Mouse (Mus musculus) heart, embryonic 16.5 days (tissue): ENCODE measurements at regions not wholly inside any gene's neighbourhood (a gene's known extent, or its start where the extent isn't known, plus 50 kb on each side); places are given as distances from the start of the nearest gene placed in this dataset.
A peak's percentile ranks its signal among the peaks of the same experiment; 100 is the strongest.

ENCODE experiments used
- ATAC-seq: fragments of 200-750 bp; cut with Nextera tagmentation; replicated peaks from 2 replicates; pipeline ENCODE4 v1.8.0; 2017; ENCODE audit warnings: moderate number of reproducible peaks; ENCODE audit not compliant: insufficient read depth, low FRiP score; ENCODE audit errors: extremely low read depth
- H3K27ac ChIP-seq: fragments of 300-500 bp; sonication (generic); 2 replicates; pipeline ENCODE4 v1.5.1; 2014; ENCODE audit warnings: mild to moderate bottlenecking, low read length, control low read depth, moderate library complexity
- H3K27me3 ChIP-seq: fragments of 300-500 bp; sonication (generic); 2 replicates; pipeline ENCODE4 v1.6.1; 2014; ENCODE audit warnings: low read length, mixed read lengths; ENCODE audit not compliant: control insufficient read depth, insufficient read depth
- H3K36me3 ChIP-seq: fragments of 300-500 bp; sonication (generic); 2 replicates; pipeline ENCODE4 v1.6.1; 2014; ENCODE audit not compliant: control insufficient read depth, insufficient read depth
- H3K4me1 ChIP-seq: fragments of 300-500 bp; sonication (generic); 2 replicates; pipeline ENCODE4 v1.6.1; 2014; ENCODE audit warnings: low read length, mixed read lengths; ENCODE audit not compliant: control insufficient read depth, insufficient read depth
- H3K4me2 ChIP-seq: fragments of 300-500 bp; sonication (generic); 2 replicates; pipeline ENCODE4 v1.6.1; 2014; ENCODE audit warnings: low read depth, mild to moderate bottlenecking, control low read depth, low read length
- H3K4me3 ChIP-seq: fragments of 300-500 bp; sonication (generic); 2 replicates; pipeline ENCODE4 v1.5.1; 2014; ENCODE audit warnings: mild to moderate bottlenecking, control low read depth, low read length
- H3K9ac ChIP-seq: fragments of 300-500 bp; sonication (generic); 2 replicates; pipeline ENCODE4 v1.6.1; 2014; ENCODE audit warnings: low read length, control low read depth
- H3K9me3 ChIP-seq: fragments of 300-500 bp; sonication (generic); replicated peaks from 2 replicates; pipeline ENCODE4 v1.6.1; 2016; ENCODE audit warnings: low read length; ENCODE audit not compliant: control insufficient read depth
- WGBS: fragments of 180-500 bp; shearing (Covaris S2); extraction: QIAGEN DNeasy Blood & Tissue Kit; methylation state at CpG from one replicate; pipeline ENCODE4 v1.1.7; 2014; 5-methylcytosine and 5-hydroxymethylcytosine counted together

GRCm38 (mm10) chr8:103717723-103718122 lies 383.7 kb upstream of the Cdh5 start:
- Histone ChIP-seq H3K9me3 (no peaks in the 10 kb centered on the region), H3K36me3 (no peaks in the 10 kb centered on the region), H3K4me3 (no peak overlapping the region), H3K4me1 (no peaks in the 10 kb centered on the region), H3K27me3 (no peaks in the 10 kb centered on the region), H3K4me2 (no peak overlapping the region), H3K9ac (no peak overlapping the region), H3K27ac (no peak overlapping the region)
- 53% methylated on average over 4 of the region's 4 CpGs for WGBS
- no peak for ATAC-seq

DNA sequence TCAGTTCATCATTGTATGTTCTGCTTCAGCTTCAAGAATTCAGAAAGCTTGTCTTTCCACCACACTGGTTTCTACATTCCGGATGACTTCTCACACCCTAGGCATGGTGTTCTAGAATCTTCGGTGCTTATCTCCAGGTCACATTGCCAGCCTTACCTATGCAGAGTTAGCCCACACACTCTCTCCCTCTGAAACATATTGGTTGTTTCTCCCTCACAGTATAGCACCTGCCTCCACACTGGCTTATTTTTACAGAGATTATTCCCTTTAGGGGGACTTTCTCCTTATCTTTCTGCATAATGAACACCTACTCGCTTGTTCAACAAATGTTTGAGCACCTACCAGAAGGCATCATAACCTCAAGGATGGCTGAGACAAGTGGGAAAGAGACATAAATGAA lies 368.0 kb upstream of the Cdh5 start:
- Histone ChIP-seq H3K27me3 (no peaks in the 10 kb centered on the region), H3K27ac (no peak overlapping the region), H3K36me3 (no peaks in the 10 kb centered on the region), H3K9me3 (no peaks in the 10 kb centered on the region; the same call in 1 of the 2 replicates), H3K4me1 (no peaks in the 10 kb centered on the region), H3K9ac (no peak overlapping the region), H3K4me2 (no peak overlapping the region), H3K4me3 (no peak overlapping the region)
- 78% methylated on average over 3 of the region's 3 CpGs for WGBS
- ATAC-seq, result no peak

GRCm38 (mm10) chr8:103738330-103738729 lies 363.1 kb upstream of the Cdh5 start:
- no peaks in the 10 kb centered on the region for H3K36me3 ChIP-seq
- H3K4me3 ChIP-seq, result no peak overlapping the region
- H3K27me3 ChIP-seq, result no peaks in the 10 kb centered on the region
- no peak overlapping the region for H3K4me2 ChIP-seq
- no peak overlapping the region for H3K9ac ChIP-seq
- no peak overlapping the region for H3K27ac ChIP-seq
- H3K9me3 ChIP-seq, result no peaks in the 10 kb centered on the region; the same call in 1 of the 2 replicates
- WGBS, result 31% methylated on average over 8 of the region's 8 CpGs
- no peaks in the 10 kb centered on the region for H3K4me1 ChIP-seq
- ATAC-seq, result peak; percentile 55

DNA sequence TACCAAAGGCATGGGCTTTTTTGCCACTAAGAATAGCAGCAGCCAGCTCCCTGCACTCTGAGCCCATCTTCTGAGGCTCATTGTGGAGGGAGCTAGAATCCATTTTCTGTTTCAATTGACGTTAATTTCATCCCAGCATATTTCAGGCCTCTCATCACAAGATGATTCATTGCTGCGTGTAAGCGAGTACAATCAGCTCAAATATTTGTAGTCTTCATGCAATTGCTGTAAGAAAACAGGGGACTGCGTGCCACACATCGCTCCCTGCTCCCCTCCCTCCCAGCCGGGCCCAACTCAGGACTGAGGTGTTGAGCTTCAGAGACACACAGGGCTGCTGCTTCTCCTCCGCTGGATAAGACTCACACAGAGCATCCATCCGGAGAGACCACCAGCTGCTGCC lies 360.0 kb upstream of the Cdh5 start:
- H3K4me2 ChIP-seq, result no peak overlapping the region
- 58% methylated on average over 8 of the region's 8 CpGs for WGBS
- H3K4me1 ChIP-seq, result no peaks in the 10 kb centered on the region
- H3K36me3 ChIP-seq, result no peaks in the 10 kb centered on the region
- H3K9ac ChIP-seq, result no peak overlapping the region
- no peak overlapping the region for H3K27ac ChIP-seq
- H3K9me3 ChIP-seq, result no peaks in the 10 kb centered on the region
- no peaks in the 10 kb centered on the region for H3K27me3 ChIP-seq
- no peak for ATAC-seq
- no peak overlapping the region for H3K4me3 ChIP-seq

GRCm38 (mm10) chr8:103748734-103749133 lies 352.7 kb upstream of the Cdh5 start:
- Histone ChIP-seq H3K4me1 (no peaks in the 10 kb centered on the region), H3K36me3 (no peaks in the 10 kb centered on the region), H3K9me3 (no peaks in the 10 kb centered on the region), H3K4me2 (no peak overlapping the region), H3K4me3 (no peak overlapping the region), H3K9ac (no peak overlapping the region), H3K27ac (no peak overlapping the region), H3K27me3 (no peaks in the 10 kb centered on the region)
- no peak for ATAC-seq
- 63% methylated on average over 4 of the region's 4 CpGs for WGBS

DNA sequence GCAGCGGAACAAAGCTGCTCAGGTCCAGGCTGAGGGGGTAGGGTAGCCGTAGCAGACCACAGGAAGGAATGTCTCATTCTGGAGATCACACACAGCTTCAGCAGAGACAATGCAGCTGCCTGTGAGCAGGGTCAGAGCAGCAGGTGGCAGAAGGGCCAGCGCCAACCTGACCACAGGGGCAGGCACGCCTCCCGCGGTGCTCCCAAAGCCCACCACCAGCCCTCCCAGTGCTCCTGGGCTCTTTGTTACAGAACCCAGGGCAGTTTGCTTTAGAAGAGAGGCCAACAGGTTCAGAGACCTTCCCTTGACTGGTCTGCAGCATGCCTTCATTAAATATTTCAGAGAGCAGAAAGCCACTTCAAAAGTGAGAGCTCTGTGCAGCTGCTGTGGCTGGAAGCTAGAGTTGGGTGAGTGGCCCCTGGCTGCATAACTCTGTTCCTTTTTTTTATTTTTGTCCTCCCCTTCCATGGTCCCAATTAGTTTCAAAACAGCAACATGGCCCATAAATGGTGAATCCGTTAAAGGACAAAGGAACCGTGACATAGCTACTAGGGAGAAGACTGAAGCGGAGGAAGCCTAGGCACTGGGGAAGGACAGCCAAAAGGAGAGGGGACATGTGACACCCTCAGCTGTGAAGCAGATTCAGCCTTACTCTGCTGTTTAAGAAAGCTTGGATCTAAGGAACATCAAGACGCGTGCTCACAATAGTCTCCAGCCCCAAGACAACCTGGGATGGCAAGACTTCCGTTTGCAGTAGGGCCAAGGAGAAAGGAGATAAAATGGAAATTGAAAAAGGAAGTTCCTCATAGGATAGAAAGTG lies 350.9 kb upstream of the Cdh5 start:
- ATAC-seq, result no peak
- Histone ChIP-seq H3K4me2 (no peak overlapping the region), H3K4me1 (no peaks in the 10 kb centered on the region), H3K9ac (no peak overlapping the region), H3K27me3 (no peaks in the 10 kb centered on the region), H3K27ac (no peak overlapping the region), H3K4me3 (no peak overlapping the region), H3K36me3 (no peaks in the 10 kb centered on the region), H3K9me3 (no peaks in the 10 kb centered on the region)
- 56% methylated on average over 12 of the region's 12 CpGs for WGBS

DNA sequence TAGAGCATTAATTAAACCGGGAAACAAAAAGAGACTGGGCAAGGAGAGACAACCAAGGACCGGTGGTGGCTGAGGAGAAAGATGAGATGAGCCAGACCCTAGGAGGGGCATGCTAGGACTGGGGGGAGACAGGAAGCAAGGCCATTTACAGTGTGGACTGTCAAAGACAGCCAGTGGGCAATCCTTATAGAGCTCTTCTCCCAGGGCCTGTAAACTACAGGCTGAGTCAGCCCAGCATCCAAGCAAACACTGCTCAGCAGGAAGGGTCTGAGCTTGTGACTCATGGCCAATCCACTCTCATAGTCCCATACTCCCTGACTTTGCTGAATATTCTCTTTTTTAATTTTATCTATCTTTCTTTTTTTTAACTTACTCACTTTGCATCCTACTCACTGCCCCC lies 350.3 kb upstream of the Cdh5 start:
- no peak for ATAC-seq
- no peaks in the 10 kb centered on the region for H3K36me3 ChIP-seq
- no peak overlapping the region for H3K27ac ChIP-seq
- H3K9me3 ChIP-seq, result no peaks in the 10 kb centered on the region
- no peaks in the 10 kb centered on the region for H3K27me3 ChIP-seq
- H3K9ac ChIP-seq, result no peak overlapping the region
- no peak overlapping the region for H3K4me3 ChIP-seq
- 65% methylated on average over 2 of the region's 2 CpGs for WGBS
- no peak overlapping the region for H3K4me2 ChIP-seq
- no peaks in the 10 kb centered on the region for H3K4me1 ChIP-seq

DNA sequence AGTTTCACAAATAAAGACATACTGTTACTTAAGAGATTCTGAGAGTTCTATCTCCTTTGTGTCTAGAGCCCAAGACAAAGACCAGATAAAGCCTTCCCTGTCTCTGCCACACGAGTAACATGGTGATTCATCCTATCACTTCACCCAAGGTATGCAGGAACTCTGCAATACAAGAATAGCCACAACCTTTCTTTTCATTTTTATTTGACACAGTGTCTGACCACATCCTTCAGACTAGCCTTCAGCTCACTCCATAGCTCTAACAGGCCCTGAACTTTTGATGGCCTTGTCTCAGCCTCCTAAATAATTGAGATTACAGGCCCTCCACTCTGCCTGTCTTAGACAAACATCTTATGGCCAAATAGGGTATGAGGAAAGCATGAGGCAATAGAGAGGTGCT lies 337.6 kb upstream of the Cdh5 start:
- 37% methylated on average over 1 of the region's 1 CpGs for WGBS
- Histone ChIP-seq H3K4me1 (no peaks in the 10 kb centered on the region), H3K4me3 (no peak overlapping the region), H3K9ac (no peak overlapping the region), H3K9me3 (peaks cover 5% of the 10 kb centered on the region; the same call in 1 of the 2 replicates), H3K27me3 (no peaks in the 10 kb centered on the region), H3K27ac (no peak overlapping the region), H3K4me2 (no peak overlapping the region), H3K36me3 (no peaks in the 10 kb centered on the region)
- no peak for ATAC-seq

GRCm38 (mm10) chr8:103779658-103780057 lies 321.8 kb upstream of the Cdh5 start:
- no peak for ATAC-seq
- WGBS, result 79% methylated on average over 6 of the region's 6 CpGs
- H3K36me3 ChIP-seq, result no peaks in the 10 kb centered on the region
- H3K4me2 ChIP-seq, result no peak overlapping the region
- H3K27me3 ChIP-seq, result no peaks in the 10 kb centered on the region
- no peak overlapping the region for H3K4me3 ChIP-seq
- no peaks in the 10 kb centered on the region for H3K4me1 ChIP-seq
- H3K9ac ChIP-seq, result no peak overlapping the region
- H3K9me3 ChIP-seq, result no peaks in the 10 kb centered on the region
- no peak overlapping the region for H3K27ac ChIP-seq
